Comparison of ENCODE assay signal across 19 mouse cellular contexts in genomic region chr19:44419530-44419929, GRCm38 (mm10). TPM values are rescaled to one million over a fixed set of nuclear protein-coding genes. Genes with fewer than 3 reads are reported as not detected.
A peak's percentile ranks its signal among the peaks of the same experiment; 100 is the strongest.
DNase-seq lines count a peak whose midpoint lies in the region; ATAC-seq lines count a peak whose summit lies in the region.
"Had no signal": no experiment of that assay in that cellular context is flagged by ENCODE, and none has a peak within 500 bp of the region (broad histone marks: within the 10 kb centered on the region; RNA-seq: fewer than 3 reads in every experiment).

No protein-coding gene starts in this region.

- no peaks in the 10 kb centered on the region for H3K36me3 ChIP-seq in kidney, embryonic 14.5 days (ENCODE audit: control insufficient read depth, insufficient read depth, low read length)
- H3K36me3 ChIP-seq in liver, embryonic 16.5 days (ENCODE audit: control insufficient read depth, insufficient read depth), result no peaks in the 10 kb centered on the region
- H3K36me3 ChIP-seq in midbrain, embryonic 13.5 days, result no peaks in the 10 kb centered on the region
- no peaks in the 10 kb centered on the region for H3K36me3 ChIP-seq in midbrain, embryonic 11.5 days (ENCODE audit: control insufficient read depth, insufficient read depth, low read length)
- H3K36me3 ChIP-seq: embryonic facial prominence, embryonic 10.5 days; embryonic facial prominence, embryonic 13.5 days; forebrain, embryonic 12.5 days; forebrain, embryonic 15.5 days; heart, embryonic 12.5 days; heart, embryonic 15.5 days; hindbrain, embryonic 10.5 days had no signal

- DNase-seq in kidney, adult 11 months, result peak; percentile 27
- DNase-seq in kidney, postnatal 10 days, result no peak
- peak; percentile 33 for DNase-seq in kidney, adult 9 months
- DNase-seq in liver, result no peak
- DNase-seq in midbrain, embryonic 11.5 days (ENCODE audit: low spot score, missing footprints), result no peak
- DNase-seq: adrenal gland, adult 8-10 months; gastrocnemius, postnatal 25 days had no signal

- no peak for ATAC-seq in kidney, embryonic 14.5 days (ENCODE audit: low FRiP score, low TSS enrichment)
- ATAC-seq in liver, embryonic 16.5 days (ENCODE audit: low read depth), result peak; percentile 16; the same call in 1 of the 2 replicates
- no peak for ATAC-seq in midbrain, embryonic 13.5 days
- no peak for ATAC-seq in midbrain, embryonic 11.5 days (ENCODE audit: low FRiP score)
- ATAC-seq: activated CD4-positive, CD25-positive, alpha-beta regulatory T cell, adult 4 months had no signal

- WGBS in kidney, embryonic 14.5 days, result 62% methylated on average over 11 of the region's 11 CpGs
- 46% methylated on average over 11 of the region's 11 CpGs for WGBS in liver, embryonic 16.5 days (ENCODE audit: insufficient replicate concordance)
- 58% methylated on average over 11 of the region's 11 CpGs for WGBS in midbrain, embryonic 13.5 days
- 58% methylated on average over 11 of the region's 11 CpGs for WGBS in midbrain, embryonic 11.5 days

- no peak overlapping the region for H3K4me3 ChIP-seq in kidney, embryonic 14.5 days (ENCODE audit: low read length)
- H3K4me3 ChIP-seq in liver, embryonic 16.5 days (ENCODE audit: low read depth, low read length), result no peak overlapping the region
- H3K4me3 ChIP-seq in midbrain, embryonic 13.5 days (replicated peaks), result no peak overlapping the region
- no peak overlapping the region for H3K4me3 ChIP-seq in midbrain, embryonic 11.5 days (ENCODE audit: low read depth, low read length)
- H3K4me3 ChIP-seq: embryonic facial prominence, embryonic 10.5 days; embryonic facial prominence, embryonic 13.5 days; erythroblast, embryonic 14.5 days; forebrain, embryonic 12.5 days; forebrain, embryonic 15.5 days; heart, embryonic 12.5 days; heart, embryonic 15.5 days; hindbrain, embryonic 10.5 days had no signal

- no peak overlapping the region for H3K9ac ChIP-seq in kidney, embryonic 14.5 days (ENCODE audit: low read depth, low read length)
- no peak overlapping the region for H3K9ac ChIP-seq in liver, embryonic 16.5 days (ENCODE audit: low read depth, low read length)
- H3K9ac ChIP-seq in midbrain, embryonic 13.5 days (replicated peaks), result 0 out of 2 replicates have a peak overlapping the region, but pooled peaks have one; percentile 14
- H3K9ac ChIP-seq in midbrain, embryonic 11.5 days (ENCODE audit: low read length), result no peak overlapping the region
- H3K9ac ChIP-seq: forebrain, embryonic 12.5 days; forebrain, embryonic 15.5 days; heart, embryonic 12.5 days; heart, embryonic 15.5 days had no signal

- no peaks in the 10 kb centered on the region for H3K9me3 ChIP-seq in kidney, embryonic 14.5 days (ENCODE audit: control insufficient read depth, low read length)
- H3K9me3 ChIP-seq in liver, embryonic 16.5 days (replicated peaks; ENCODE audit: control insufficient read depth, low read length), result no peaks in the 10 kb centered on the region
- H3K9me3 ChIP-seq in midbrain, embryonic 13.5 days, result no peaks in the 10 kb centered on the region
- H3K9me3 ChIP-seq in midbrain, embryonic 11.5 days (ENCODE audit: control insufficient read depth, low read length), result no peaks in the 10 kb centered on the region
- H3K9me3 ChIP-seq: embryonic facial prominence, embryonic 10.5 days; embryonic facial prominence, embryonic 13.5 days; forebrain, embryonic 12.5 days; forebrain, embryonic 15.5 days; heart, embryonic 12.5 days; heart, embryonic 15.5 days; hindbrain, embryonic 10.5 days had no signal

- H3K27ac ChIP-seq in kidney, embryonic 14.5 days (ENCODE audit: low read depth, low read length), result no peak overlapping the region
- H3K27ac ChIP-seq in liver, embryonic 16.5 days (ENCODE audit: low read length), result no peak overlapping the region
- H3K27ac ChIP-seq in midbrain, embryonic 13.5 days, result no peak overlapping the region
- H3K27ac ChIP-seq in midbrain, embryonic 11.5 days (ENCODE audit: low read depth, low read length), result no peak overlapping the region
- H3K27ac ChIP-seq: embryonic facial prominence, embryonic 10.5 days; embryonic facial prominence, embryonic 13.5 days; forebrain, embryonic 12.5 days; forebrain, embryonic 15.5 days; heart, embryonic 15.5 days; hindbrain, embryonic 10.5 days had no signal

- no peaks in the 10 kb centered on the region for H3K4me1 ChIP-seq in kidney, embryonic 14.5 days (ENCODE audit: control insufficient read depth, insufficient read depth, low read length)
- peaks cover 10% of the 10 kb centered on the region for H3K4me1 ChIP-seq in liver, embryonic 16.5 days (ENCODE audit: control insufficient read depth, low read depth, low read length)
- H3K4me1 ChIP-seq in midbrain, embryonic 13.5 days (replicated peaks), result no peaks in the 10 kb centered on the region
- no peaks in the 10 kb centered on the region for H3K4me1 ChIP-seq in midbrain, embryonic 11.5 days (ENCODE audit: control insufficient read depth, insufficient read depth, low read length)
- H3K4me1 ChIP-seq: embryonic facial prominence, embryonic 10.5 days; embryonic facial prominence, embryonic 13.5 days; forebrain, embryonic 12.5 days; forebrain, embryonic 15.5 days; heart, embryonic 12.5 days; heart, embryonic 15.5 days; hindbrain, embryonic 10.5 days had no signal

- H3K27me3 ChIP-seq in kidney, embryonic 14.5 days (ENCODE audit: control insufficient read depth, insufficient read depth, low read length), result peaks cover 4% of the 10 kb centered on the region; the same call in 1 of the 2 replicates
- no peaks in the 10 kb centered on the region for H3K27me3 ChIP-seq in liver, embryonic 16.5 days (ENCODE audit: control insufficient read depth, insufficient read depth, low read depth, low read length)
- no peaks in the 10 kb centered on the region; the same call in none of the 2 replicates for H3K27me3 ChIP-seq in midbrain, embryonic 13.5 days
- H3K27me3 ChIP-seq in midbrain, embryonic 11.5 days (ENCODE audit: control insufficient read depth, insufficient read depth, low read length), result no peaks in the 10 kb centered on the region
- H3K27me3 ChIP-seq: forebrain, embryonic 15.5 days had no signal

- H3K4me2 ChIP-seq in kidney, embryonic 14.5 days (replicated peaks; ENCODE audit: low read depth, low read length), result no peak overlapping the region
- H3K4me2 ChIP-seq in liver, embryonic 16.5 days (ENCODE audit: low read depth, low read length), result no peak overlapping the region
- H3K4me2 ChIP-seq in midbrain, embryonic 13.5 days (replicated peaks), result no peak overlapping the region
- no peak overlapping the region for H3K4me2 ChIP-seq in midbrain, embryonic 11.5 days
- H3K4me2 ChIP-seq: embryonic facial prominence, embryonic 13.5 days; forebrain, embryonic 12.5 days; forebrain, embryonic 15.5 days; heart, embryonic 12.5 days; heart, embryonic 15.5 days had no signal

RNA-seq across cellular contexts. Expression of gene Scd1, which starts 11.9 kb away (rescaled TPM):
- 2.7 and 5.2 TPM in 2 replicates for polyA plus RNA-seq in kidney, embryonic 14.5 days (2014; fragmentation: Nextera tagmentation; extraction: Ambion mirVana)
- polyA plus RNA-seq in liver, embryonic 16.5 days (2015; fragmentation: Nextera tagmentation; extraction: Ambion mirVana), result 19.2 and 25.5 TPM in 2 replicates
- 3.5 and 5.0 TPM in 2 replicates for polyA plus RNA-seq in midbrain, embryonic 13.5 days (2015; fragmentation: Nextera tagmentation; extraction: Ambion mirVana)
- 16.0 and 17.4 TPM in 2 replicates for polyA plus RNA-seq in midbrain, embryonic 11.5 days (2014; fragmentation: Nextera tagmentation; extraction: Ambion mirVana)

Comparison
In these comparisons a context has a peak if more than half of its experiments do, and no peak if none do; other contexts are left out.
1. DNase-seq: peak in kidney, adult 11 months (single experiment) and kidney, adult 9 months (single experiment); none in kidney, postnatal 10 days (single experiment), liver (single experiment) and midbrain, embryonic 11.5 days (single experiment).